Mouse (Mus musculus) CD4-positive, CD25-positive, alpha-beta regulatory T cell, adult 4 months (primary cell): ENCODE results near the gene Zbtb2. TPM values are rescaled to one million over a fixed set of nuclear protein-coding genes. Genes with fewer than 3 reads are reported as not detected.
"Not testable (repeated sequence)": the region's sequence is repeated elsewhere in the genome, so short reads cannot be mapped to it uniquely, and the experiment has no call there.

Experiments
- ATAC-seq: one replicate; pipeline ENCODE4 v1.8.0; 2017
- polyA plus RNA-seq, 2 experiments: library from polyadenylated mRNA; unstranded; fragments of 100-300 nt; shearing (Covaris generic); gene quantifications; one replicate each; pipeline ENCODE4 v1.2.1; 2017

Zbtb2 gene
- polyA plus RNA-seq, result 10 to 100 TPM; 10.2 to 10.5 TPM

- ATAC-seq, result peak; percentile 12
Observed at GRCm38 (mm10) chr10:4387701-4388383, at the start of gene Zbtb2. TSS of gene Zbtb2 (minus strand) at chr10:4388108.

- no peak for ATAC-seq
Observed at GRCm38 (mm10) chr10:4435416-4435815, 47.5 kb upstream of the Zbtb2 start.

- ATAC-seq, result not testable (repeated sequence)
Observed at GRCm38 (mm10) chr10:4433871-4434270, 46.0 kb upstream of the Zbtb2 start.

GRCm38 (mm10) chr10:4432996-4433755, 45.3 kb upstream of the Zbtb2 start:
- ATAC-seq, result no peak

- peak; percentile 88 for ATAC-seq
Observed at GRCm38 (mm10) chr10:4432123-4432931, 44.4 kb upstream of the Zbtb2 start, which contains the start of the genes Rmnd1 and Armt1. TSS of gene Rmnd1 (minus strand) at chr10:4432388. TSS of gene Armt1 (plus strand) at chr10:4432467.

- ATAC-seq, result peak; percentile 1
Observed at GRCm38 (mm10) chr10:4431746-4432122, 43.8 kb upstream of the Zbtb2 start.

GRCm38 (mm10) chr10:4430826-4431225, 42.9 kb upstream of the Zbtb2 start:
- no peak for ATAC-seq

GRCm38 (mm10) chr10:4430399-4430798, 42.5 kb upstream of the Zbtb2 start:
- no peak for ATAC-seq

GRCm38 (mm10) chr10:4425245-4425644, 37.3 kb upstream of the Zbtb2 start:
- ATAC-seq, result no peak

GRCm38 (mm10) chr10:4407191-4407590, 19.3 kb upstream of the Zbtb2 start:
- no peak for ATAC-seq

- no peak for ATAC-seq
Observed at GRCm38 (mm10) chr10:4405511-4405910, 17.6 kb upstream of the Zbtb2 start.

- peak; percentile 82 for ATAC-seq
Observed at GRCm38 (mm10) chr10:4404895-4405491, 17.1 kb upstream of the Zbtb2 start.

GRCm38 (mm10) chr10:4398058-4398457, 10.2 kb upstream of the Zbtb2 start:
- ATAC-seq, result no peak

GRCm38 (mm10) chr10:4395321-4395720, 7.4 kb upstream of the Zbtb2 start:
- ATAC-seq, result no peak

- peak; percentile 42 for ATAC-seq
Observed at GRCm38 (mm10) chr10:4391851-4392250, 3.9 kb upstream of the Zbtb2 start.

GRCm38 (mm10) chr10:4391076-4391475, 3.2 kb upstream of the Zbtb2 start:
- ATAC-seq, result no peak

GRCm38 (mm10) chr10:4390550-4390949, 2.6 kb upstream of the Zbtb2 start:
- no peak for ATAC-seq

- no peak for ATAC-seq
Observed at GRCm38 (mm10) chr10:4389461-4390112, 1.7 kb upstream of the Zbtb2 start.

- ATAC-seq, result no peak
Observed at GRCm38 (mm10) chr10:4389036-4389435, 1.1 kb upstream of the Zbtb2 start.

GRCm38 (mm10) chr10:4388384-4388745, 457 bp upstream of the Zbtb2 start:
- peak; percentile 3 for ATAC-seq

- peak; percentile 76 for ATAC-seq
Observed at GRCm38 (mm10) chr10:4386609-4387591, 1.0 kb downstream of the Zbtb2 start.
